Mouse (Mus musculus) hindbrain, embryonic 16.5 days (tissue): ENCODE measurements around the gene Plxdc2. TPM values are rescaled to one million over a fixed set of nuclear protein-coding genes. Genes with fewer than 3 reads are reported as not detected.
A peak's percentile ranks its signal among the peaks of the same experiment; 100 is the strongest.

Source experiments
- ATAC-seq: fragments of 200-750 bp; cut with Nextera tagmentation; 2 replicates; pipeline ENCODE4 v1.8.0; 2017; ENCODE audit warnings: moderate TSS enrichment, moderate library complexity
- H3K27ac ChIP-seq: fragments of 300-500 bp; sonication (generic); 2 replicates; pipeline ENCODE4 v1.5.1; 2014; ENCODE audit warnings: low read depth, mild to moderate bottlenecking, control low read depth, low read length, moderate library complexity
- H3K27me3 ChIP-seq: fragments of 300-500 bp; sonication (generic); replicated peaks from 2 replicates; pipeline ENCODE4 v1.6.1; 2014; ENCODE audit warnings: low read length; ENCODE audit not compliant: control insufficient read depth, insufficient read depth
- H3K36me3 ChIP-seq: fragments of 300-500 bp; sonication (generic); 2 replicates; pipeline ENCODE4 v1.6.1; 2014; ENCODE audit warnings: mild to moderate bottlenecking, low read length, moderate library complexity, mixed read lengths; ENCODE audit not compliant: control insufficient read depth, insufficient read depth
- H3K4me1 ChIP-seq: fragments of 300-500 bp; sonication (generic); 2 replicates; pipeline ENCODE4 v1.6.1; 2014; ENCODE audit warnings: low read depth, low read length; ENCODE audit not compliant: control insufficient read depth, insufficient read depth
- H3K4me2 ChIP-seq: fragments of 300-500 bp; sonication (generic); 2 replicates; pipeline ENCODE4 v1.6.1; 2014; ENCODE audit warnings: mild to moderate bottlenecking, low read length, control low read depth, moderate library complexity
- H3K4me3 ChIP-seq: fragments of 300-500 bp; sonication (generic); 2 replicates; pipeline ENCODE4 v1.5.1; 2014; ENCODE audit warnings: mild to moderate bottlenecking, low read length, control low read depth, moderate library complexity
- H3K9ac ChIP-seq: fragments of 300-500 bp; sonication (generic); 2 replicates; pipeline ENCODE4 v1.6.1; 2014; ENCODE audit warnings: low read depth, mild to moderate bottlenecking, control low read depth, low read length, moderate library complexity
- H3K9me3 ChIP-seq: fragments of 300-500 bp; sonication (generic); 2 replicates; pipeline ENCODE4 v1.6.1; 2014; ENCODE audit warnings: mild to moderate bottlenecking, low read length, moderate library complexity; ENCODE audit not compliant: control insufficient read depth
- WGBS: fragments of 180-500 bp; shearing (Covaris S2); extraction: QIAGEN DNeasy Blood & Tissue Kit; methylation state at CpG from one replicate; pipeline ENCODE4 v1.1.7; 2014; 5-methylcytosine and 5-hydroxymethylcytosine counted together
- polyA plus RNA-seq: library from polyadenylated mRNA; unstranded; fragments of >200 nt; fragmentation: Nextera tagmentation; extraction: Ambion mirVana; gene quantifications from 2 replicates; pipeline ENCODE4 v1.2.1, GENCODE M21; 2015

Gene Plxdc2
- polyA plus RNA-seq, 1 experiment from 2014 or later, result 30.6 TPM

DNA sequence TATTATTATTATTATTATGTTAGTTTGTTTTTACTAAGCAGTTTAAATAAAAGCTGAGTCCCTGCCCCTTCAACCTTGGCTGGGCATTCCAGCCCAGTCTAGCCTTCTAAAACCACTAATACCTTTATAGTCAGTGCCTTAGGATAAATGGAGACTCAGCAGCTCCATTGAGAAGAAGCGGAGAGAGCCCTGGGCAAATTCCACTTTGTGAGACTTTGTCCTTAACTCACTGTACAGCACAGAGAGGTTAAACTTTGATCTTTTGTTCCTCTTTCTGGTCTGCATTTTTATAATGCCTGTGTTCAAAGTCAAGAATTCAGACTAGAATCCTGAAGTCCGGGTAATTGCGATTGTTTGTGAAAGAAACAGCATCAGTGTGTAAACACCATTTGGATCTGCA lies 41.4 kb downstream of the Plxdc2 start:
- WGBS, result 95% methylated on average over 3 of the region's 3 CpGs
- Histone ChIP-seq H3K27ac (no peak overlapping the region), H3K36me3 (no peaks in the 10 kb centered on the region), H3K9ac (no peak overlapping the region), H3K4me2 (no peak overlapping the region), H3K27me3 (no peaks in the 10 kb centered on the region), H3K4me3 (no peak overlapping the region), H3K9me3 (no peaks in the 10 kb centered on the region), H3K4me1 (no peaks in the 10 kb centered on the region)
- ATAC-seq, result no peak

DNA sequence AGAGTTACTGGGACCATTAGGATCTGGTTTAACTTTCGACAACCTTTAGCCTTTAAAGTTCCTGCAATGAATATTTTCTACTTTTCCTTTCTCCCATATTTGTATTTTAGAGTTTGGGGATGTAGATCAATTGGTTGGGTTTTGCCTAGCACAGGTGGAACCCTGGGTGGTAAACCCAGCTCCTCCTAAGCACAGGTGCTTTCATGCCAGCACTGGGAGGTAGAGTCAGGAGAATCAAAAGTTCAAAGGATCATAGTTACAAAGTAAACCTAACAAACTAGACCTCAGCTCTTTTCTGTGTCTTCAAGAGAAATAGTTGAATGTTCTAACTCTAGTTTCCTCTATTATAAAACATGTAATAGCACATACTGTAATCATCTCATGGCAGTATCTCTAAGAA lies 41.9 kb downstream of the Plxdc2 start:
- 100% methylated on average over 1 of the region's 1 CpGs for WGBS
- H3K4me1 ChIP-seq, result no peaks in the 10 kb centered on the region

DNA sequence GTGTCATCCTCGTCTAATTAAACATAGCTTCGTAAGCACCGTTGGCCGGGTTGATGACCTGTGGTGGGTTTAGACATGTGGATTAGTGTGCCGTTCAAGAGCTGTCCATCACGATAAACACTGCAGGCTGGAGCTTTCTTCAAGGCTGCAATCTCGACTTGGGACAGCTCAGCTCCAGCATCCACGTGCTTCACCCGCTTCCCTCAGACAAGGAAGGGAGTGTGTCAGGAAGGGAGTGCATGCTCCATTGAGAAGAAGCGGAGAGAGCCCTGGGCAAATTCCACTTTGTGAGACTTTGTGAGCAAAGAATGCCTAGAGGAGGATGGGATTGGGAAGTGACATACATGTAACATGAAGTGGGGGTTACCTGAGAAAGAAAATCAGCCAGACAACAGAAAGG lies 42.8 kb downstream of the Plxdc2 start:
- no peak for ATAC-seq
- H3K4me3 ChIP-seq, result no peak overlapping the region
- no peak overlapping the region for H3K27ac ChIP-seq
- no peaks in the 10 kb centered on the region for H3K9me3 ChIP-seq
- H3K27me3 ChIP-seq, result no peaks in the 10 kb centered on the region
- H3K9ac ChIP-seq, result no peak overlapping the region
- H3K4me1 ChIP-seq, result no peaks in the 10 kb centered on the region
- H3K36me3 ChIP-seq, result no peaks in the 10 kb centered on the region
- no peak overlapping the region for H3K4me2 ChIP-seq
- 71% methylated on average over 10 of the region's 10 CpGs for WGBS

More for the DNA sequence above, 41.9 kb downstream of the Plxdc2 start:
- no peak for ATAC-seq
- Histone ChIP-seq H3K9me3 (no peaks in the 10 kb centered on the region), H3K4me2 (no peak overlapping the region), H3K36me3 (no peaks in the 10 kb centered on the region), H3K4me3 (no peak overlapping the region), H3K27ac (no peak overlapping the region), H3K27me3 (no peaks in the 10 kb centered on the region), H3K9ac (no peak overlapping the region)

DNA sequence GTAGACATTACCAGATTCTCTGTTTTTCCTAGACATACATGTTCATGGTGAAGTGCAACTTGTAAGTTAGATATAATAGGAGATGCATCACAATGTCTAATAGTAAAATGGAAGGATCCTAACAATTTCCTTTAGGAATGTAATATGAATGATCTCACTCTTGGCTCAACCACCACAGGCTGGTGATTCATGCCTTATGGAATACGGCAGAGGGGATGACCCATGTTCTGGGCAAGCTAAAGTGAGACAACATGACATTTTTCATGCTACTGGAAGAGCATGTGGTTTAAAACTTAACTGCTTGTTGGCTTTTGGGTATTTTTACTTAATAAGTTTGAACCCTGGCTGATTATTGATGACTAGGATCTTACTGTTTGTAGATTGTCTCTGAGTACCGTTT lies 50.4 kb downstream of the Plxdc2 start:
- ATAC-seq, result no peak

DNA sequence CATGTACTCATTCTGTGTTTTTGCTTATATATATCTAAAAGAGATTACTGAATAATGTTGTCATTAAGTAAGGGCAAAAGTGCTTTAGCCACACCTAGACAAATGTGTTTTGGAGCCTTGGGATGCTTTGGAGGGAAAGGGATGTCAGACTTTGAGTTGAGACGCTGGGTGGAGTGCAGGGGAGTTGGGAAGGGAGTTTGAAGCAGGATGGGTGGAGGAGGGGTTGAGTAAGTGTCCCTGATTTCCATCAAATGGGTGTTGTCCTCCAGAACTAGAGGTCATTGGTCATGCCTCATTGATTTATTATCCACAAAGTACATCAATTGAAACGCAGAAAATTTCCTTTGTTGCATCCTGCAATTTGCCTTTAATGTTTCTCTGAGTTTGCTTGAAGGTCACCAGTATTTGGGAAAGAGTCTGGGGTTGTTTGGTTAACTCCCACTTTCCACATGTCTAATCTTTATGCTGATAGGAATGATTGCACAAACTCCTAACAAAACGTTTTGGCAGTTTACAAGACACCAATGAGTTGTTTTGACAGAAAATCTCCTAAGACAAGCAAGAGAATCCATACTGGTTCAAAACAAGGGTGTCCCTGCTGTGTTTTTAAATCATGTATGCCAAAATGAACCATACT lies 58.4 kb downstream of the Plxdc2 start:
- Histone ChIP-seq H3K27ac (no peak overlapping the region), H3K4me1 (no peaks in the 10 kb centered on the region), H3K36me3 (no peaks in the 10 kb centered on the region), H3K9ac (no peak overlapping the region), H3K4me3 (no peak overlapping the region), H3K4me2 (no peak overlapping the region), H3K27me3 (no peaks in the 10 kb centered on the region), H3K9me3 (no peaks in the 10 kb centered on the region)
- WGBS, result 57% methylated on average over 3 of the region's 3 CpGs
- no peak for ATAC-seq

More for the DNA sequence above, 50.4 kb downstream of the Plxdc2 start:
- 84% methylated on average over 2 of the region's 2 CpGs for WGBS
- H3K4me3 ChIP-seq, result no peak overlapping the region
- H3K27me3 ChIP-seq, result no peaks in the 10 kb centered on the region
- H3K27ac ChIP-seq, result no peak overlapping the region
- no peaks in the 10 kb centered on the region for H3K4me1 ChIP-seq
- no peak overlapping the region for H3K9ac ChIP-seq
- no peak overlapping the region for H3K4me2 ChIP-seq
- no peaks in the 10 kb centered on the region for H3K9me3 ChIP-seq
- no peaks in the 10 kb centered on the region for H3K36me3 ChIP-seq

DNA sequence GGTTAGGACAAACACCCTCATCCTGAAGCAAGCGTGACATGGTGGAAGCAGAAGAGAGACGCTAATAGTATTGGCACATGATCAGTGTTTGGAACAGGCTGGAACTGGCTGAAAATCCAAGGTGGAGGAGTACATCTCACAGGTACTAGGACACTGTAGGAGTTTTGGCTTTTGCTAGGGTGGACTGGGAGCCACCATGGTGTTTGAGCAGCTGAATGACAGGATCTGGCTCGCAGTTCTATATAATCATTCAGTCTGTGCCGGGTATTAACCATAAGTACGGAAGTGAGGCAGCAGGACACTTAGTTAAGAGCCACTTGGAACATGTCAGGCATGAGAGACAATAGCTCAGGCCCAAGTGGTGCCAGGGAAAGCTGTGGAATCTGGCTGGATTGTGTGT lies 82.9 kb downstream of the Plxdc2 start:
- no peaks in the 10 kb centered on the region for H3K36me3 ChIP-seq
- no peak overlapping the region for H3K4me2 ChIP-seq
- no peak overlapping the region for H3K4me3 ChIP-seq
- H3K9ac ChIP-seq, result no peak overlapping the region
- no peaks in the 10 kb centered on the region for H3K4me1 ChIP-seq
- H3K27me3 ChIP-seq, result no peaks in the 10 kb centered on the region
- 77% methylated on average over 5 of the region's 5 CpGs for WGBS
- no peak overlapping the region for H3K27ac ChIP-seq
- peak; percentile 79 for ATAC-seq
- H3K9me3 ChIP-seq, result no peaks in the 10 kb centered on the region

DNA sequence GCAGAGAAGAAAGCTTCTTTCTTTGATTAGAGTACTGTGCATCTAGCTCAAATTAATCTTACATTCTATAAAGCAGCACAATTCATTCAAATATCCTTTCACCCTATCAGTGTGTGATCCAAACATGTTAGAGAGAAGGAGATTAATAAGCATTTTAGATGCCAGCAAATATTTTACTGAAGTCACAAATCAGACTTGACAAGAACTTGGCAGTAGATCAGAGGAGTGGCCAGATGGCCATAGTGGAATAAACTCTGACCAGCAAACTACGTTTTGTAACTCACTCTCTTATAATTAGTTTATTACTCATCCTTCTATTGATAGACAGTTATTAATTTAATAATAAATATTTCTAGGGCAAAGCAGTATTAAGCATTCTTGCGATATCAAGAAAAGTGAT lies 86.5 kb downstream of the Plxdc2 start:
- Histone ChIP-seq H3K4me2 (no peak overlapping the region), H3K27me3 (no peaks in the 10 kb centered on the region), H3K9ac (no peak overlapping the region), H3K4me3 (no peak overlapping the region), H3K36me3 (no peaks in the 10 kb centered on the region), H3K27ac (no peak overlapping the region), H3K4me1 (no peaks in the 10 kb centered on the region), H3K9me3 (no peaks in the 10 kb centered on the region)
- WGBS, result 73% methylated on average over 2 of the region's 2 CpGs
- ATAC-seq, result peak; percentile 60; the same call in 1 of the 2 replicates

DNA sequence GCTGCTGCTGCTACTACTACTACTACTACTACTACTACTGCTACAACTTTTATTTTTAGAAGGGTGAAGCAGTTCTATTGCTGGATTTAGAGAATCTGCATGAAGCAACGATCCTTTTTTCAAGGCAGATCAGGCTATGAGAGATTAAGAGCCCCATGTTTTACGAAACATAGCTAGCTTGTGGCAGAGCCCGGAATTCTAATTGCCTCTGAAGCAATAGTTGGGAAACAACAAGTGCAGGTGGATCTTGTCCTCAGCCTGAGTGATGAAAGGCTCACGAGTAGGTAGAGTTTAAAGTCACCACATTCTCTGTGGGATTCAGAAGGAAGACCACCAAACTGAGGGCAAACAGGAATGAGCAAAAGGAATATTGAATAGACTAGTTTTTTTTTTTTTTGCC lies 91.8 kb downstream of the Plxdc2 start:
- H3K9me3 ChIP-seq, result 0 out of 2 replicates have a peak, but pooled peaks cover 3% of the 10 kb centered on the region
- WGBS, result 84% methylated on average over 4 of the region's 4 CpGs

DNA sequence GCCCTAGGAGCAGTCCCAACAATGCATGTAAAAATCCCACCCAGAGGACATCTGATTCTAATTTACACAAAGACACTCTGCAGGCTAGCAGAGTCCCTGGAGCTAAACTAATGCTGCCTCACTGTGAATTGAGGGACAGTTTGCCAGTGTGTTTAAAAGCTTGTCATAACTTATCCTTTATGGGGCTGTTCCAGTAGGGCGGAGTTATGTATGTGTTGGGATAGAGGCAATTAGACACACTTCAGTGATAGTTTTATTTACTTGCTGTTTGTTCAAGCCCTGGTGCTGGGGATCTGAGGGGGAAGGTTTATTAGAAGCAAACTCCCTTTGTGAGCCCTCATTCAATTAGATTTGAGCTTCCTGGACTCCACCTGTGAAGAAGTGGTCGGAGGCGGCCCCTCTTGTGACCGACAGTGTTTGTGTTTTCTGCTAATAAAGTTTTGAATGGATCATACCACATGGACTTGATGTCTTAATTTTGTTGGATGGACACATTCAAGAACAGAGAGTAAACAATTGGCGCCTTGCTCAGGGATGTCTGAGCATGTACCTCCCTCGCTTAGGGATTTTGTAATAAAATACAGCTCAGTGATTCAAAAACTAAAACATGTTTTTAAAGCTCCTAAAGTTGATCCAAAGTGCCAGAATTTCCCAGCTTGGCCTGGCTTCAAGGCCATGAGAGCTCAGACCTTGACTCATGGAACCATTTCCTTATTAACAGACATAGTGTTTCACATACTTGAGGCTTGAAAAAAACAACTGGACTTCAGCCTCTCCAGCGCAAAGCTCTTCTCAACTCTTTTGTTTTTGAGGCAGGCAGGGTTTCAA lies 94.9 kb downstream of the Plxdc2 start:
- Histone ChIP-seq H3K36me3 (no peaks in the 10 kb centered on the region), H3K4me2 (no peak overlapping the region), H3K9me3 (0 out of 2 replicates have a peak, but pooled peaks cover 3% of the 10 kb centered on the region), H3K9ac (no peak overlapping the region), H3K4me3 (no peak overlapping the region), H3K27me3 (no peaks in the 10 kb centered on the region), H3K27ac (no peak overlapping the region), H3K4me1 (no peaks in the 10 kb centered on the region)
- ATAC-seq, result peak; percentile 83
- WGBS, result 38% methylated on average over 7 of the region's 7 CpGs

More for the DNA sequence above, 91.8 kb downstream of the Plxdc2 start:
- Histone ChIP-seq H3K27me3 (no peaks in the 10 kb centered on the region), H3K9ac (no peak overlapping the region), H3K27ac (no peak overlapping the region), H3K4me1 (no peaks in the 10 kb centered on the region), H3K36me3 (no peaks in the 10 kb centered on the region), H3K4me2 (no peak overlapping the region), H3K4me3 (no peak overlapping the region)
- no peak for ATAC-seq
